Mouse (Mus musculus): Measurements from ENCODE around the gene Pik3c2g.

The Pik3c2g gene

GRCm38 (mm10) chr6:139947106-139947879 lies 360.3 kb downstream of the Pik3c2g start:
- no peak for DNase-seq

GRCm38 (mm10) chr6:139953596-139953995 lies 366.6 kb downstream of the Pik3c2g start:
- no peak for DNase-seq

GRCm38 (mm10) chr6:139957531-139958241 lies 370.7 kb downstream of the Pik3c2g start:
- no peak for DNase-seq

- no peak for DNase-seq
These were observed 376.8 kb downstream of the Pik3c2g start for GRCm38 (mm10) chr6:139963775-139964174.

- no peak for DNase-seq
These were observed 377.9 kb downstream of the Pik3c2g start for GRCm38 (mm10) chr6:139964895-139965294.

GRCm38 (mm10) chr6:139966684-139967083 lies 379.7 kb downstream of the Pik3c2g start:
- DNase-seq: no peak

- no peak for DNase-seq
These were observed 384.7 kb downstream of the Pik3c2g start for GRCm38 (mm10) chr6:139971608-139972298.

- DNase-seq: no peak
These were observed 387.6 kb downstream of the Pik3c2g start for GRCm38 (mm10) chr6:139974668-139975067.

- DNase-seq: no peak
These were observed 391.1 kb downstream of the Pik3c2g start for GRCm38 (mm10) chr6:139978114-139978513.

GRCm38 (mm10) chr6:139981061-139981460 lies 394.0 kb downstream of the Pik3c2g start:
- DNase-seq: no peak

- DNase-seq: no peak
These were observed 397.0 kb downstream of the Pik3c2g start for GRCm38 (mm10) chr6:139984069-139984468.

- DNase-seq: no peak
These were observed 399.5 kb downstream of the Pik3c2g start for GRCm38 (mm10) chr6:139986564-139986963.

- no peak for DNase-seq
These were observed 402.1 kb downstream of the Pik3c2g start for GRCm38 (mm10) chr6:139989075-139989474.

- no peak for DNase-seq
These were observed 402.6 kb downstream of the Pik3c2g start for GRCm38 (mm10) chr6:139989597-139989996.

GRCm38 (mm10) chr6:140005181-140005580 lies 418.2 kb downstream of the Pik3c2g start:
- no peak for DNase-seq
